Mouse (Mus musculus) heart, embryonic 15.5 days (tissue): ENCODE measurements at regions not wholly inside any gene's neighbourhood (a gene's known extent, or its start where the extent isn't known, plus 50 kb on each side); places are given as distances from the start of the nearest gene placed in this dataset.

Experiments used
- ATAC-seq: fragments of 200-750 bp; cut with Nextera tagmentation; replicated peaks from 2 replicates; pipeline ENCODE4 v1.8.0; 2017; ENCODE audit warnings: low read depth, moderate TSS enrichment; ENCODE audit not compliant: insufficient number of reproducible peaks, insufficient read depth, low FRiP score
- H3K27ac ChIP-seq: fragments of 300-500 bp; sonication (generic); 2 replicates; pipeline ENCODE4 v1.5.1; 2015; ENCODE audit warnings: mild to moderate bottlenecking, inconsistent platforms
- H3K27me3 ChIP-seq: fragments of 300-500 bp; sonication (generic); 2 replicates; pipeline ENCODE4 v1.6.1; 2015; ENCODE audit warnings: inconsistent platforms
- H3K36me3 ChIP-seq: fragments of 300-500 bp; sonication (generic); 2 replicates; pipeline ENCODE4 v1.6.1; 2015; ENCODE audit warnings: mild to moderate bottlenecking, inconsistent platforms
- H3K4me1 ChIP-seq: fragments of 300-500 bp; sonication (generic); replicated peaks from 2 replicates; pipeline ENCODE4 v1.6.1; 2015; ENCODE audit warnings: inconsistent platforms
- H3K4me2 ChIP-seq: fragments of 300-500 bp; sonication (generic); 2 replicates; pipeline ENCODE4 v1.6.1; 2015; ENCODE audit warnings: inconsistent platforms, mild to moderate bottlenecking, moderate library complexity
- H3K4me3 ChIP-seq: fragments of 300-500 bp; sonication (generic); 2 replicates; pipeline ENCODE4 v1.5.1; 2015; ENCODE audit warnings: mild to moderate bottlenecking, inconsistent platforms
- H3K9ac ChIP-seq: fragments of 300-500 bp; sonication (generic); 2 replicates; pipeline ENCODE4 v1.6.1; 2015; ENCODE audit warnings: mild to moderate bottlenecking, inconsistent platforms
- H3K9me3 ChIP-seq: fragments of 300-500 bp; sonication (generic); replicated peaks from 2 replicates; pipeline ENCODE4 v1.6.1; 2016; ENCODE audit warnings: inconsistent platforms
- WGBS: fragments of 180-500 bp; shearing (Covaris S2); methylation state at CpG from one replicate; pipeline ENCODE4 v1.1.7; 2015; ENCODE audit warnings: mixed read lengths; 5-methylcytosine and 5-hydroxymethylcytosine counted together

GRCm38 (mm10) chr14:102392351-102392750, 590.1 kb downstream of the Kctd12 start:
- ATAC-seq, result no peak
- Histone ChIP-seq H3K9ac (no peak overlapping the region), H3K9me3 (no peaks in the 10 kb centered on the region), H3K4me1 (no peaks in the 10 kb centered on the region), H3K27ac (no peak overlapping the region), H3K27me3 (no peaks in the 10 kb centered on the region), H3K4me2 (no peak overlapping the region), H3K36me3 (no peaks in the 10 kb centered on the region), H3K4me3 (no peak overlapping the region)
- WGBS, result 47% methylated on average over 3 of the region's 3 CpGs

- Histone ChIP-seq H3K4me2 (no peak overlapping the region), H3K27me3 (no peaks in the 10 kb centered on the region), H3K36me3 (no peaks in the 10 kb centered on the region), H3K4me3 (no peak overlapping the region), H3K4me1 (no peaks in the 10 kb centered on the region), H3K27ac (no peak overlapping the region), H3K9me3 (no peaks in the 10 kb centered on the region), H3K9ac (no peak overlapping the region)
- no peak for ATAC-seq
- WGBS, result 43% methylated on average over 5 of the region's 5 CpGs
Measured at GRCm38 (mm10) chr14:102372994-102373567, 609.4 kb downstream of the Kctd12 start.

GRCm38 (mm10) chr14:102361589-102361988, 620.8 kb downstream of the Kctd12 start:
- ATAC-seq, result no peak
- no peaks in the 10 kb centered on the region for H3K9me3 ChIP-seq
- H3K4me1 ChIP-seq, result no peaks in the 10 kb centered on the region
- H3K4me2 ChIP-seq, result no peak overlapping the region
- no peaks in the 10 kb centered on the region for H3K27me3 ChIP-seq
- no peaks in the 10 kb centered on the region for H3K36me3 ChIP-seq
- no peak overlapping the region for H3K9ac ChIP-seq
- 70% methylated on average over 2 of the region's 2 CpGs for WGBS
- no peak overlapping the region for H3K4me3 ChIP-seq
- H3K27ac ChIP-seq, result no peak overlapping the region

GRCm38 (mm10) chr14:102329409-102329808, 599.7 kb downstream of the Lmo7 start:
- H3K9ac ChIP-seq, result no peak overlapping the region
- H3K9me3 ChIP-seq, result no peaks in the 10 kb centered on the region
- H3K4me2 ChIP-seq, result no peak overlapping the region
- no peak for ATAC-seq
- no peaks in the 10 kb centered on the region for H3K4me1 ChIP-seq
- no peak overlapping the region for H3K4me3 ChIP-seq
- no peak overlapping the region for H3K27ac ChIP-seq
- no peaks in the 10 kb centered on the region for H3K36me3 ChIP-seq
- H3K27me3 ChIP-seq, result no peaks in the 10 kb centered on the region

- H3K27me3 ChIP-seq, result no peaks in the 10 kb centered on the region
- H3K9ac ChIP-seq, result no peak overlapping the region
- no peaks in the 10 kb centered on the region for H3K4me1 ChIP-seq
- no peak overlapping the region for H3K27ac ChIP-seq
- H3K4me3 ChIP-seq, result no peak overlapping the region
- 84% methylated on average over 6 of the region's 6 CpGs for WGBS
- H3K9me3 ChIP-seq, result no peaks in the 10 kb centered on the region
- ATAC-seq, result no peak
- no peak overlapping the region for H3K4me2 ChIP-seq
- no peaks in the 10 kb centered on the region for H3K36me3 ChIP-seq
Measured at GRCm38 (mm10) chr14:102306332-102306731, 576.6 kb downstream of the Lmo7 start.

GRCm38 (mm10) chr14:102302826-102303225, 573.1 kb downstream of the Lmo7 start:
- ATAC-seq, result no peak
- no peaks in the 10 kb centered on the region for H3K9me3 ChIP-seq
- H3K9ac ChIP-seq, result no peak overlapping the region
- H3K27me3 ChIP-seq, result no peaks in the 10 kb centered on the region
- no peak overlapping the region for H3K27ac ChIP-seq
- no peak overlapping the region for H3K4me3 ChIP-seq
- no peaks in the 10 kb centered on the region for H3K36me3 ChIP-seq
- no peaks in the 10 kb centered on the region for H3K4me1 ChIP-seq
- 52% methylated on average over 2 of the region's 2 CpGs for WGBS
- no peak overlapping the region for H3K4me2 ChIP-seq

GRCm38 (mm10) chr14:102300251-102300650, 570.5 kb downstream of the Lmo7 start:
- WGBS, result 84% methylated on average over 6 of the region's 6 CpGs
- H3K27ac ChIP-seq, result no peak overlapping the region
- H3K4me1 ChIP-seq, result no peaks in the 10 kb centered on the region
- H3K9ac ChIP-seq, result no peak overlapping the region
- no peak overlapping the region for H3K4me3 ChIP-seq
- no peak overlapping the region for H3K4me2 ChIP-seq
- no peaks in the 10 kb centered on the region for H3K9me3 ChIP-seq
- no peaks in the 10 kb centered on the region for H3K27me3 ChIP-seq
- no peaks in the 10 kb centered on the region for H3K36me3 ChIP-seq
- ATAC-seq, result no peak

GRCm38 (mm10) chr14:102291361-102291760, 561.6 kb downstream of the Lmo7 start:
- Histone ChIP-seq H3K4me1 (no peaks in the 10 kb centered on the region), H3K9me3 (no peaks in the 10 kb centered on the region), H3K4me3 (no peak overlapping the region), H3K36me3 (no peaks in the 10 kb centered on the region), H3K27me3 (no peaks in the 10 kb centered on the region), H3K9ac (no peak overlapping the region), H3K27ac (no peak overlapping the region), H3K4me2 (no peak overlapping the region)
- WGBS, result 81% methylated on average over 1 of the region's 1 CpGs
- ATAC-seq, result no peak

GRCm38 (mm10) chr14:102250076-102250475, 520.3 kb downstream of the Lmo7 start:
- 72% methylated on average over 5 of the region's 5 CpGs for WGBS
- H3K4me1 ChIP-seq, result peaks cover 5% of the 10 kb centered on the region
- no peak overlapping the region for H3K4me2 ChIP-seq
- no peaks in the 10 kb centered on the region for H3K27me3 ChIP-seq
- H3K36me3 ChIP-seq, result no peaks in the 10 kb centered on the region
- no peak for ATAC-seq
- no peak overlapping the region for H3K27ac ChIP-seq
- H3K4me3 ChIP-seq, result no peak overlapping the region
- H3K9ac ChIP-seq, result no peak overlapping the region
- no peaks in the 10 kb centered on the region for H3K9me3 ChIP-seq

- Histone ChIP-seq H3K36me3 (no peaks in the 10 kb centered on the region), H3K27ac (no peak overlapping the region), H3K4me1 (peaks cover 5% of the 10 kb centered on the region), H3K4me3 (no peak overlapping the region), H3K9me3 (no peaks in the 10 kb centered on the region), H3K9ac (no peak overlapping the region), H3K27me3 (no peaks in the 10 kb centered on the region), H3K4me2 (no peak overlapping the region)
- ATAC-seq, result no peak
- 75% methylated on average over 2 of the region's 2 CpGs for WGBS
Measured at GRCm38 (mm10) chr14:102248581-102248980, 518.8 kb downstream of the Lmo7 start.

GRCm38 (mm10) chr14:102248023-102248422, 518.3 kb downstream of the Lmo7 start:
- H3K4me3 ChIP-seq, result no peak overlapping the region
- no peak overlapping the region for H3K27ac ChIP-seq
- no peaks in the 10 kb centered on the region for H3K9me3 ChIP-seq
- ATAC-seq, result no peak
- H3K36me3 ChIP-seq, result no peaks in the 10 kb centered on the region
- H3K4me2 ChIP-seq, result no peak overlapping the region
- no peaks in the 10 kb centered on the region for H3K27me3 ChIP-seq
- WGBS, result 70% methylated on average over 5 of the region's 5 CpGs
- peaks cover 5% of the 10 kb centered on the region for H3K4me1 ChIP-seq
- no peak overlapping the region for H3K9ac ChIP-seq

- Histone ChIP-seq H3K4me3 (no peak overlapping the region), H3K9me3 (no peaks in the 10 kb centered on the region), H3K4me1 (peaks cover 5% of the 10 kb centered on the region), H3K27me3 (no peaks in the 10 kb centered on the region), H3K9ac (no peak overlapping the region), H3K4me2 (no peak overlapping the region), H3K36me3 (no peaks in the 10 kb centered on the region), H3K27ac (no peak overlapping the region)
- no peak for ATAC-seq
- 42% methylated on average over 4 of the region's 4 CpGs for WGBS
Measured at GRCm38 (mm10) chr14:102243806-102244536, 514.2 kb downstream of the Lmo7 start.
